Mouse (Mus musculus): ENCODE measurements around the gene Gm10260. TPM values are rescaled to one million over a fixed set of nuclear protein-coding genes. Genes with fewer than 3 reads are reported as not detected.

Gene Gm10260
- polyA plus RNA-seq, 1 experiment, result 4,315 TPM

GRCm38 (mm10) chr13:97779657-97780445, 19.4 kb upstream of the Gm10260 start:
- no peaks in the 10 kb centered on the region for H3K36me3 ChIP-seq (ENCODE audit: control insufficient read depth, insufficient read depth)
- no peaks in the 10 kb centered on the region for H3K27me3 ChIP-seq (ENCODE audit: control insufficient read depth, insufficient read depth, insufficient read length)
- H3K79me2 ChIP-seq (ENCODE audit: control insufficient read depth, insufficient read depth), result no peaks in the 10 kb centered on the region
- H3ac ChIP-seq (ENCODE audit: control insufficient read depth, insufficient read length), result no peak overlapping the region
- H3K4me3 ChIP-seq, result no peak overlapping the region
- TF ChIP-seq E2F4 (IDR thresholded peaks at IDR 0.05; ENCODE audit: insufficient read depth) (no peak), USF1 (IDR thresholded peaks at IDR 0.05; ENCODE audit: low read depth) (no peak), CEBPB (IDR thresholded peaks at IDR 0.05; ENCODE audit: insufficient read depth, poor library complexity, severe bottlenecking) (no peak)
- H3K4me2 ChIP-seq (ENCODE audit: low read depth), result no peak overlapping the region

- Histone ChIP-seq H3K4me2 (ENCODE audit: low read depth) (peak overlapping the region; percentile 26), H3ac (ENCODE audit: control insufficient read depth, insufficient read length) (no peak overlapping the region), H3K36me3 (ENCODE audit: control insufficient read depth, insufficient read depth) (no peaks in the 10 kb centered on the region), H3K27me3 (ENCODE audit: control insufficient read depth, insufficient read depth, insufficient read length) (no peaks in the 10 kb centered on the region), H3K79me2 (ENCODE audit: control insufficient read depth, insufficient read depth) (no peaks in the 10 kb centered on the region), H3K4me3 (no peak overlapping the region)
- TF ChIP-seq POLR2A (IDR thresholded peaks at IDR 0.05; ENCODE audit: insufficient read length, low read depth), result no peak
- TF ChIP-seq MAX (IDR thresholded peaks at IDR 0.05; ENCODE audit: low read depth), result no peak
- TF ChIP-seq USF1 (IDR thresholded peaks at IDR 0.05; ENCODE audit: low read depth), result no peak
These were observed 18.3 kb upstream of the Gm10260 start for GRCm38 (mm10) chr13:97778698-97779194.

DNA sequence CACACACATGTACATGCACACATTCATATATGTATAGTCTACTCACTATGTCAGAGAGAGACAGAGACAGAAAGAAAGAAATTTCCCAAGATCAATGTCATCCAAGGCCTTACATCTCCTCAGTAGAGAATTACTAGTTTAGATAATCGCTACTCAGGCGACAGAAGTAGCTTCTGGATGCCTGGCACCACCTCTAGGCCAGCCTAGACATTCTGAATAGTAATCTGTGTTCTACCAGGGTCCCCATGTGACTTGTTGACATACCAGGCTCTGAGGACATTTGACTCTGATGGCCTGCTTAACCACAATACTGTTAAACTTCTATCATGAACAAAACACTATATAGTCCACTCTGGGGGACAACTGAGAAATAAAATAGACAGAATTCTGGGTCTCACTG, 17.2 kb upstream of the Gm10260 start:
- Histone ChIP-seq H3K79me2 (ENCODE audit: control insufficient read depth, insufficient read depth) (no peaks in the 10 kb centered on the region), H3K4me2 (ENCODE audit: low read depth) (peak overlapping the region; percentile 51), H3K4me3 (no peak overlapping the region), H3K36me3 (ENCODE audit: control insufficient read depth, insufficient read depth) (no peaks in the 10 kb centered on the region), H3K27me3 (ENCODE audit: control insufficient read depth, insufficient read depth, insufficient read length) (no peaks in the 10 kb centered on the region), H3ac (ENCODE audit: control insufficient read depth, insufficient read length) (no peak overlapping the region)
- TF ChIP-seq POLR2AphosphoS2 (IDR thresholded peaks at IDR 0.05; ENCODE audit: insufficient read length, low read depth), result no peak
- TF ChIP-seq REST (IDR thresholded peaks at IDR 0.05; ENCODE audit: insufficient read depth, insufficient read length), result no peak
- TF ChIP-seq MYOG (IDR thresholded peaks at IDR 0.05; ENCODE audit: control insufficient read depth in 1 of 3, insufficient read depth in 1 of 3, insufficient read length in 2 of 3, low read depth in 2 of 3), result no peak
- no peak for TF ChIP-seq USF1 (IDR thresholded peaks at IDR 0.05; ENCODE audit: low read depth)
- TF ChIP-seq POLR2A (IDR thresholded peaks at IDR 0.05; ENCODE audit: insufficient read length, low read depth), result no peak
- no peak for TF ChIP-seq TCF12 (IDR thresholded peaks at IDR 0.05; ENCODE audit: insufficient read depth, poor library complexity, severe bottlenecking)
- TF ChIP-seq SRF (IDR thresholded peaks at IDR 0.05; ENCODE audit: control insufficient read depth, insufficient read length, low read depth), result no peak
- no peak for TF ChIP-seq MYOD1 (IDR thresholded peaks at IDR 0.05; ENCODE audit: control insufficient read depth in 1 of 3, insufficient read length in 2 of 3, low read depth in 2 of 3)
- TF ChIP-seq E2F4 (IDR thresholded peaks at IDR 0.05; ENCODE audit: insufficient read depth), result no peak
- TF ChIP-seq CEBPB (IDR thresholded peaks at IDR 0.05; ENCODE audit: insufficient read depth, poor library complexity, severe bottlenecking), result no peak
- TF ChIP-seq TCF3 (IDR thresholded peaks at IDR 0.05; ENCODE audit: insufficient read length, low read depth), result no peak
- TF ChIP-seq MAX (IDR thresholded peaks at IDR 0.05; ENCODE audit: low read depth), result no peak

- Histone ChIP-seq H3K79me2 (ENCODE audit: control insufficient read depth, insufficient read depth) (no peaks in the 10 kb centered on the region), H3K4me2 (ENCODE audit: low read depth) (peak overlapping the region; percentile 51), H3ac (ENCODE audit: control insufficient read depth, insufficient read length) (no peak overlapping the region), H3K36me3 (ENCODE audit: control insufficient read depth, insufficient read depth) (no peaks in the 10 kb centered on the region), H3K4me3 (no peak overlapping the region), H3K27me3 (ENCODE audit: control insufficient read depth, insufficient read depth, insufficient read length) (no peaks in the 10 kb centered on the region)
- TF ChIP-seq E2F4 (IDR thresholded peaks at IDR 0.05; ENCODE audit: insufficient read depth) (no peak), USF1 (IDR thresholded peaks at IDR 0.05; ENCODE audit: low read depth) (no peak), POLR2A (IDR thresholded peaks at IDR 0.05; ENCODE audit: insufficient read length, low read depth) (no peak), TCF3 (IDR thresholded peaks at IDR 0.05; ENCODE audit: insufficient read length, low read depth) (peak; percentile 73), TCF12 (IDR thresholded peaks at IDR 0.05; ENCODE audit: insufficient read depth, poor library complexity, severe bottlenecking) (peak; percentile 81), MYOD1 (IDR thresholded peaks at IDR 0.05; ENCODE audit: control insufficient read depth in 1 of 3, insufficient read length in 2 of 3, low read depth in 2 of 3) (peak; percentile 22 to 95 (median 79)), MYOG (IDR thresholded peaks at IDR 0.05; ENCODE audit: control insufficient read depth in 1 of 3, insufficient read depth in 1 of 3, insufficient read length in 2 of 3, low read depth in 2 of 3) (peak in 2 of 3 experiments; percentile 88 to 97), POLR2AphosphoS2 (IDR thresholded peaks at IDR 0.05; ENCODE audit: insufficient read length, low read depth) (no peak), SRF (IDR thresholded peaks at IDR 0.05; ENCODE audit: control insufficient read depth, insufficient read length, low read depth) (no peak), REST (IDR thresholded peaks at IDR 0.05; ENCODE audit: insufficient read depth, insufficient read length) (no peak), CEBPB (IDR thresholded peaks at IDR 0.05; ENCODE audit: insufficient read depth, poor library complexity, severe bottlenecking) (no peak), MAX (IDR thresholded peaks at IDR 0.05; ENCODE audit: low read depth) (no peak)
These were observed 16.3 kb upstream of the Gm10260 start for GRCm38 (mm10) chr13:97776702-97777101.

DNA sequence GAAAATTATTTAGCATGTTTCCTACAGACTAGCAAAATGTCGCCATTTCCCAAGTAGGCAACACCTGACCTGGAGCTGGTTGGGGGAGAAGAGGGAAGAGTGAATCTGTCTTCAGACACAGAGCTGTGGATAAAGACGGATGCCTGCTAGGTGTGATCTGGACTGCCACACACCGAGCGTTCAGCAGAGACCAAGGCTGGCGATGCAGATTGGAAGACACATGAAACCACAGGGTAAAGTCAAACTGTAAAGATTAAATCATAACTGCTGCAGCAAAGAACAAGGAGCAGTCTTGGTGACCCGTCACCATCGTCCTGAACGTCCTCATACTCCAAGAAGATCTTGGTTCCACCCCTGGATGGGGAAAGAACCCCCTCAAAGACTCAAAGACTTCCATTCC, 15.5 kb upstream of the Gm10260 start:
- no peak overlapping the region for H3K4me3 ChIP-seq
- no peaks in the 10 kb centered on the region for H3K79me2 ChIP-seq (ENCODE audit: control insufficient read depth, insufficient read depth)
- no peak for TF ChIP-seq REST (IDR thresholded peaks at IDR 0.05; ENCODE audit: insufficient read depth, insufficient read length)
- TF ChIP-seq MAX (IDR thresholded peaks at IDR 0.05; ENCODE audit: low read depth), result no peak
- TF ChIP-seq POLR2A (IDR thresholded peaks at IDR 0.05; ENCODE audit: insufficient read length, low read depth), result no peak
- no peak for TF ChIP-seq MYOG (IDR thresholded peaks at IDR 0.05; ENCODE audit: control insufficient read depth in 1 of 3, insufficient read depth in 1 of 3, insufficient read length in 2 of 3, low read depth in 2 of 3)
- no peak for TF ChIP-seq POLR2AphosphoS2 (IDR thresholded peaks at IDR 0.05; ENCODE audit: insufficient read length, low read depth)
- no peak for TF ChIP-seq CEBPB (IDR thresholded peaks at IDR 0.05; ENCODE audit: insufficient read depth, poor library complexity, severe bottlenecking)
- TF ChIP-seq TCF12 (IDR thresholded peaks at IDR 0.05; ENCODE audit: insufficient read depth, poor library complexity, severe bottlenecking), result no peak
- TF ChIP-seq USF1 (IDR thresholded peaks at IDR 0.05; ENCODE audit: low read depth), result no peak
- no peak for TF ChIP-seq TCF3 (IDR thresholded peaks at IDR 0.05; ENCODE audit: insufficient read length, low read depth)
- no peak for TF ChIP-seq E2F4 (IDR thresholded peaks at IDR 0.05; ENCODE audit: insufficient read depth)
- no peak for TF ChIP-seq SRF (IDR thresholded peaks at IDR 0.05; ENCODE audit: control insufficient read depth, insufficient read length, low read depth)

More for the DNA sequence above, 15.5 kb upstream of the Gm10260 start:
- no peaks in the 10 kb centered on the region for H3K36me3 ChIP-seq (ENCODE audit: control insufficient read depth, insufficient read depth)
- H3K27me3 ChIP-seq (ENCODE audit: control insufficient read depth, insufficient read depth, insufficient read length), result no peaks in the 10 kb centered on the region
- H3ac ChIP-seq (ENCODE audit: control insufficient read depth, insufficient read length), result no peak overlapping the region
- H3K4me2 ChIP-seq (ENCODE audit: low read depth), result peak overlapping the region; percentile 51

Measured in myocyte (in vitro differentiated cells).